Mouse (Mus musculus) CH12.LX (cell line): ENCODE results near the gene Lce3d. TPM values are rescaled to one million over a fixed set of nuclear protein-coding genes. Genes with fewer than 3 reads are reported as not detected.

Experiments used
- DNase-seq: peaks from one replicate; pipeline ENCODE4 v3.0.0-alpha.2; 2013; ENCODE audit errors: extremely low read depth
- H3K27ac ChIP-seq: 2 replicates; pipeline ENCODE4 v1.5.1; 2012; ENCODE audit warnings: low read depth, mild to moderate bottlenecking, control low read depth, moderate library complexity; ENCODE audit not compliant: insufficient read depth
- H3K27me3 ChIP-seq: replicated peaks from 2 replicates; pipeline ENCODE3; 2012; ENCODE audit warnings: inconsistent platforms
- H3K36me3 ChIP-seq, 2 experiments: replicated peaks in 1 of 2; 2 replicates each; pipeline versions ENCODE3 to v1.6.1; 2012; ENCODE audit warnings: inconsistent platforms in 1 of 2, low read length in 1 of 2, mild to moderate bottlenecking in 1 of 2, mixed read lengths in 1 of 2, moderate library complexity in 1 of 2; ENCODE audit not compliant: control insufficient read depth in 1 of 2, insufficient read depth in 1 of 2
- H3K4me1 ChIP-seq, 2 experiments: 2 replicates each; pipeline ENCODE4 v1.6.1; 2012; ENCODE audit warnings: inconsistent platforms in 1 of 2, moderate library complexity in 1 of 2; ENCODE audit not compliant: insufficient read depth in 2 of 2, control insufficient read depth in 1 of 2
- H3K4me2 ChIP-seq: 2 replicates; pipeline ENCODE4 v1.6.1; 2012; ENCODE audit warnings: low read depth, mild to moderate bottlenecking, control low read depth; ENCODE audit not compliant: poor library complexity, insufficient read depth, severe bottlenecking
- H3K4me3 ChIP-seq, 3 experiments: fragments of 150-350 bp in 1 of 3; sonication (generic) in 1 of 3; replicated peaks in 1 of 3; 2 replicates each; pipeline versions ENCODE3 to v1.5.1; 2011 to 2012; ENCODE audit warnings: low read depth in 2 of 3, low read length in 2 of 3, mild to moderate bottlenecking in 2 of 3, moderate library complexity in 2 of 3, control low read depth in 1 of 3, improper control_type of control experiment in 1 of 3, inconsistent platforms in 1 of 3, mixed read lengths in 1 of 3; ENCODE audit not compliant: poor library complexity in 1 of 3
- H3K79me2 ChIP-seq: replicated peaks from 2 replicates; pipeline ENCODE4 v1.6.1; 2012; ENCODE audit warnings: mild to moderate bottlenecking, moderate library complexity; ENCODE audit not compliant: control insufficient read depth, poor library complexity, insufficient read depth, severe bottlenecking; ENCODE audit errors: extremely low read depth
- H3K9ac ChIP-seq: 2 replicates; pipeline ENCODE4 v1.6.1; 2012; ENCODE audit warnings: low read depth, mild to moderate bottlenecking, control low read depth, moderate library complexity; ENCODE audit not compliant: insufficient read depth
- H3K9me3 ChIP-seq: replicated peaks from 2 replicates; pipeline ENCODE3; 2012; ENCODE audit warnings: low read length, inconsistent platforms, mixed read lengths
- BHLHE40 ChIP-seq: IDR thresholded peaks from 2 replicates; pipeline ENCODE4 v1.6.1; 2011; ENCODE audit warnings: mild to moderate bottlenecking, low read depth, low read length, improper control_type of control experiment
- CTCF ChIP-seq, 2 experiments: IDR thresholded peaks in 1 of 2; conservative IDR thresholded peaks in 1 of 2; 2 replicates each; pipeline ENCODE4 v1.5.1; 2011 to 2012; ENCODE audit warnings: low read depth in 2 of 2, low read length in 2 of 2, improper control_type of control experiment in 1 of 2, inconsistent platforms in 1 of 2, mild to moderate bottlenecking in 1 of 2, moderate library complexity in 1 of 2
- GABPA ChIP-seq: IDR thresholded peaks from 2 replicates; pipeline ENCODE4 v1.6.1; 2012; ENCODE audit warnings: low read depth, low read length, improper control_type of control experiment, inconsistent platforms; ENCODE audit not compliant: insufficient replicate concordance
- HCFC1 ChIP-seq: IDR thresholded peaks from 2 replicates; pipeline ENCODE4 v1.6.1; 2012; ENCODE audit warnings: low read depth, mild to moderate bottlenecking, inconsistent platforms, low read length, improper control_type of control experiment
- JUN ChIP-seq: IDR thresholded peaks from 2 replicates; pipeline ENCODE4 v1.6.1; 2011; ENCODE audit warnings: low read depth, mild to moderate bottlenecking, low read length, improper control_type of control experiment, moderate library complexity; ENCODE audit not compliant: insufficient read depth
- KAT2A ChIP-seq: IDR thresholded peaks from 2 replicates; pipeline ENCODE4 v1.6.1; 2012; ENCODE audit warnings: low read length, improper control_type of control experiment, inconsistent platforms; ENCODE audit not compliant: insufficient replicate concordance
- MAFK ChIP-seq: IDR thresholded peaks from 2 replicates; pipeline ENCODE4 v1.6.1; 2011; ENCODE audit warnings: low read length, improper control_type of control experiment; ENCODE audit not compliant: insufficient replicate concordance
- MAX ChIP-seq: IDR thresholded peaks from 2 replicates; pipeline ENCODE4 v1.6.1; 2011; ENCODE audit warnings: low read length, improper control_type of control experiment
- MEF2A ChIP-seq: IDR thresholded peaks from 2 replicates; pipeline ENCODE4 v1.6.1; 2014; ENCODE audit warnings: low read depth, mild to moderate bottlenecking, inconsistent platforms, low read length, improper control_type of control experiment, borderline replicate concordance
- MXI1 ChIP-seq: IDR thresholded peaks from 2 replicates; pipeline ENCODE4 v1.6.1; 2011; ENCODE audit warnings: mild to moderate bottlenecking, low read depth, low read length, improper control_type of control experiment
- MYC ChIP-seq: IDR thresholded peaks from 2 replicates; pipeline ENCODE4 v1.6.1; 2011; ENCODE audit warnings: low read depth, mild to moderate bottlenecking, improper control_type of control experiment, low read length
- POLR2AphosphoS2 ChIP-seq: IDR thresholded peaks from 2 replicates; pipeline ENCODE4 v1.6.1; 2011; ENCODE audit warnings: low read depth, low read length, improper control_type of control experiment
- RCOR1 ChIP-seq: conservative IDR thresholded peaks from 2 replicates; pipeline ENCODE4 v1.6.1; 2012; ENCODE audit warnings: low read depth, mild to moderate bottlenecking, inconsistent platforms, low read length, improper control_type of control experiment
- SMC3 ChIP-seq: IDR thresholded peaks from 2 replicates; pipeline ENCODE4 v1.6.1; 2011; ENCODE audit warnings: low read depth, low read length, improper control_type of control experiment
- UBTF ChIP-seq: IDR thresholded peaks from 2 replicates; pipeline ENCODE4 v1.6.1; 2012; ENCODE audit warnings: low read depth, mild to moderate bottlenecking, inconsistent platforms, low read length, improper control_type of control experiment, moderate library complexity
- USF1 ChIP-seq: IDR thresholded peaks from 2 replicates; pipeline ENCODE4 v1.6.1; 2014; ENCODE audit warnings: low read depth, mild to moderate bottlenecking, inconsistent platforms, low read length, improper control_type of control experiment
- USF2 ChIP-seq: conservative IDR thresholded peaks from 2 replicates; pipeline ENCODE4 v1.6.1; 2011; ENCODE audit warnings: low read depth, low read length, improper control_type of control experiment
- ZC3H11A ChIP-seq: IDR thresholded peaks from 2 replicates; pipeline ENCODE4 v1.6.1; 2012; ENCODE audit warnings: low read depth, mild to moderate bottlenecking, inconsistent platforms, low read length, improper control_type of control experiment
- ZMIZ1 ChIP-seq: IDR thresholded peaks from 2 replicates; pipeline ENCODE4 v1.6.1; 2012; ENCODE audit warnings: low read depth, mild to moderate bottlenecking, inconsistent platforms, low read length, improper control_type of control experiment
- ZNF384 ChIP-seq: IDR thresholded peaks from 2 replicates; pipeline ENCODE4 v1.6.1; 2012; ENCODE audit warnings: low read depth, low read length, improper control_type of control experiment, inconsistent platforms
- dilution Hi-C: fragments of 300-500 bp; cut with MboI; formaldehyde crosslinking; loops from 2 replicates; pipeline ENCODE4 v1.14.3; 2020; ENCODE audit warnings: low sequenced_read_pairs; ENCODE audit not compliant: extremely low pct_unique_long_range_greater_than_20kb, extremely low pct_ligation_motif_present
- in situ Hi-C: fragments of 300-500 bp; cut with MboI; formaldehyde crosslinking; loops from 3 replicates; pipeline ENCODE4 v1.14.3; 2019; ENCODE audit warnings: low sequenced_read_pairs, low pct_ligation_motif_present, low pct_unique_long_range_greater_than_20kb, mixed read lengths
- polyA plus RNA-seq: library from polyadenylated mRNA; unstranded; fragments of >175 nt; gene quantifications from 2 replicates; pipeline ENCODE4 v1.2.1, GENCODE M21; 2012; ENCODE audit warnings: low read depth; ENCODE audit not compliant: insufficient read length
- total RNA-seq, 2 experiments: library from RNA; depleted of rRNA; stranded (reverse); fragments of 300-350 nt in 1 of 2; fragments of >200 nt in 1 of 2; gene quantifications; 2 replicates each; pipeline ENCODE4 v1.2.3; 2012 to 2014

The Lce3d gene
- total RNA-seq (2012; rRNA removed) (not detected in 2 replicates), total RNA-seq (2014; rRNA removed) (not detected in 2 replicates), polyA plus RNA-seq (not detected in 2 replicates)

- no peak for DNase-seq
- Histone ChIP-seq H3K4me1 (no peaks in the 10 kb centered on the region), H3K27me3 (no peaks in the 10 kb centered on the region), H3K79me2 (no peaks in the 10 kb centered on the region), H3K36me3 (no peaks in the 10 kb centered on the region), H3K4me3 (no peak within 1 kb of the TSS), H3K9me3 (no peaks in the 10 kb centered on the region), H3K27ac (no peak within 1 kb of the TSS), H3K9ac (no peak within 1 kb of the TSS), H3K4me2 (no peak within 1 kb of the TSS)
- in situ Hi-C loops (no loop called here), dilution Hi-C loops (no loop called here)
- TF ChIP-seq POLR2AphosphoS2 (no peak), ZMIZ1 (no peak), BHLHE40 (no peak), UBTF (no peak), JUN (no peak), MAFK (no peak), HCFC1 (no peak), MXI1 (no peak), ZNF384 (no peak), MAX (no peak), MYC (no peak), KAT2A (no peak), MEF2A (no peak), USF1 (no peak)
These were observed at the start of gene Lce3d for GRCm38 (mm10) chr3:92957090-92957489. Gene Lce3d, plus strand, starts transcription at chr3:92957390.

DNA sequence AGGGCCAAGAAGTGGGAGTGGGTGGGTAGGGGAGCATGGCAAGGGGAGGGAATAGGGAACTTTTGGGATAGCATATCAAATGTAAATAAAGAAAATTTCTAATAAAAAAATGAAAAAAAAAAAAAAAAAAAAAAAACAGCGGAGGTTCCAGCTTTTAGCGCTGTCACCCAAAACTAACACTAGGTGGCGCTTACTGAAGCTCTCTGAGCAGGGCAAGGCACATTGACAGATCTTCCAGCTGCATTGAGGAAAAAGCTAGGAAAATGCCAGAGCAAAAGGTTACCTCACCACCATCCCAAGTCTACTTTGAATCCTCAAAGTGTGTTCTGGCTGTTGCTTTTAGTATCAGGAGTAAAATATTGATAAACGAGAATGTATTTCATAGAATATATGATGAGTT is 49.6 kb upstream of the Lce3d start:
- Histone ChIP-seq H3K79me2 (no peaks in the 10 kb centered on the region), H3K4me3 (no peak overlapping the region), H3K9me3 (no peaks in the 10 kb centered on the region), H3K4me2 (no peak overlapping the region), H3K27ac (no peak overlapping the region), H3K4me1 (no peaks in the 10 kb centered on the region), H3K27me3 (no peaks in the 10 kb centered on the region), H3K36me3 (no peaks in the 10 kb centered on the region), H3K9ac (no peak overlapping the region)
- DNase-seq, result peak; percentile 38
- no peak for TF ChIP-seq RCOR1
- no peak for TF ChIP-seq ZC3H11A
- no peak for TF ChIP-seq USF2
- peak; percentile 88 for TF ChIP-seq ZNF384
- TF ChIP-seq CTCF (conservative IDR thresholded peaks at IDR 0.05 in 1 of 2, IDR thresholded peaks at IDR 0.05 in 1 of 2; ENCODE audit: low read depth in 2 of 2, low read length in 2 of 2), result peak; percentile 45 to 55
- TF ChIP-seq GABPA, result no peak
- TF ChIP-seq POLR2AphosphoS2, result no peak
- 0 out of 2 replicates have a peak, but pooled peaks have one; percentile 5 for TF ChIP-seq SMC3
- in situ Hi-C loops (no loop called here), dilution Hi-C loops (no loop called here)
